Mouse (Mus musculus) left cerebral cortex, postnatal 4 days (tissue): ENCODE measurements around the gene Abhd6. TPM values are rescaled to one million over a fixed set of nuclear protein-coding genes. Genes with fewer than 3 reads are reported as not detected.

Experiments used
- DNase-seq: peaks from one replicate; pipeline ENCODE4 v3.0.0-alpha.2; 2022
- intact Hi-C: fragments of 180-260 bp; cut with DNase I; formaldehyde crosslinking; loops from one replicate; pipeline ENCODE4 v1.15.1; 2025
- total RNA-seq, 2 experiments: library from RNA; stranded (reverse); gene quantifications; 2 replicates each; pipeline ENCODE4 v1.2.3; 2021

Gene Abhd6
- total RNA-seq, 2 experiments from 2014 or later = 25.5 to 27.3 TPM

DNA sequence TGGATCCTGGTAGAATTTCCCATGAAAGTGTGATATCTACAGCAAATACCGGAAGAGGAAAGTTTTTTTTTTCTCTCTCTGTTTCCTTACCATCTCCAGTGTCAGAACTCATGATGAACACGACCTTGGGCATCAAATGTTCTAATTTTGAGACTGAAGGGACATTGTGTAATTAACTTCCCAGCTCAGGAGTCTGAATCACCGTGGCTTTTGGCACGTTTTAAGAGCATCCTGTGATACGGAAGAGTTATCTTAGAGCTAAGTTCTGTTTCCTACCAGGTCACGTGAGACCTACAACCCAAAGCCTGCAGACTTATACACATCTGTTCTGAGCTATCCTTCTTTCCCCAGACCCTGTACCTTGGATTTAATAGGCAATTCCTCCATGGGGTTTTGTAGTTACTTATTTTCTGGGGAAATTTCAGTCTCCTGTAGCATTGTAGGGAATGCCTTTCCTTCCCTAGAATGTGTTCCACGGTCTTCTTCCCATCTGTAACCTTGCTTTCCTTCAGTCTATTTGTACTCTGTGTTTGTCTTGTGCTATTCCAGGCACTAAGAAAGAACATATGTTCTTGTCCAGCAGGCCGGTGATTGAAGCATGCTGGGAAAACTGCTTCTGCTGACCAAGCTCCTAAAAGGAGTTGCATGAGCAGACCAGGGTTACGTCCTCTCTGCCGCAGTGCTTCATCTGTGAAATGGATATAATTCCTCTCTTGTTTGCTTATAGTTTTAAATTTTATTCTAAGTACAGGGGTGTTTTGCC is 24.2 kb downstream of the Abhd6 start:
- no peak for DNase-seq
- intact Hi-C loops = no loop called here

DNA sequence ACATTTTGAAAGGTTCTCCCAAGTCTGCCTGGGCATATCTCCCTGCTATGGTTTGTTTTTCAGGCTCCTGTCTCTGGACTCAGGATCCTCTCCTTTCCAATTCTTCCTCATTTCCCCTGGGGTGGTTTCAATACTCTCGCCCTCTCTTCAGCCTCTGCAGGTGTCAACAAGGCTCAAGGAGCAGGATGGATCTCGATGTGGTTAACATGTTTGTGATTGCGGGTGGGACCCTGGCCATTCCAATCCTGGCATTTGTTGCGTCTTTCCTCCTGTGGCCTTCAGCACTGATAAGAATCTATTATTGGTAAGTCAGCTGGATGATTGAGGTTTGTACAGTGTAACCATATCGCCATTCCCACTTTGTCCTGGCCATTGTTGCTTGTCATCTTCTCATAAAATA is 25.4 kb downstream of the Abhd6 start:
- no peak for DNase-seq
- intact Hi-C loops = no loop called here

DNA sequence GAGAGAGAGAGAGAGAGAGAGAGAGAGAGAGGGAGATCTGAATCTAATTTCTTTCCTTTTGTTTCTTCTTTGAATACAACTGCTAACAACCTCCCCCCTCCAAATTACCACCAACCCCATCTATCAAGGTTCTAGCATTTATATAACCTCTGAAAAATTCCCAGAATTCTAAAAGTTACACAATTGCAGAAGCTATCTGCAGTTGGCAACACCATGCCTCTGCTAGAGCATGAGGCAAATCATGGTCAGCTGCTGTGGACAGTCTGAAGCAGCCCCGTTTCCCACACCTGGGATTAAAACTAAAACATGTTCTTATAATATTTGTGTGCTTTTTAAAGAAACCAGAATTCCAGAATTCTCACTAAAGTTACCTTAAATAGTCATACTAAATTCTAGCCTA is 27.1 kb downstream of the Abhd6 start:
- intact Hi-C loops = no loop called here
- no peak for DNase-seq

DNA sequence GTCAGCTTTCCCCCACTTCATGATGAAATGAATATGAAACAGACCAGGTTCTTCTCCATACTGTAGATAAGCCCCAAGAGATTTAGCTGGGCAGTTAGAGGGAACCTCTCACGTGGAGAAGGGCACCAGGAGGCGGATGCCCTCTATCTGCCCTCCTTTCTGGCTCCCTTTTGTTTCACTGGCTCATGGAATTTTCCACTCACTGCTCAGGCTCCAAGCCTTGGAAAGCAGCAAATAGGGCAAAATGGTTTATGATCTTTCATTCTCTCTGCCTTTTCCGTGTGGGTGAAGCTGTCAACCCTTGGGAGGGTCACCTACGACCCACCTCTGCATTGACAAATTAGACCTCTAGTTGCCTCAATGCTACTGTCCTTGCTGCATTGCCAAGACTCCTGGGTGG is 27.8 kb downstream of the Abhd6 start:
- intact Hi-C loops = no loop called here
- DNase-seq = no peak

DNA sequence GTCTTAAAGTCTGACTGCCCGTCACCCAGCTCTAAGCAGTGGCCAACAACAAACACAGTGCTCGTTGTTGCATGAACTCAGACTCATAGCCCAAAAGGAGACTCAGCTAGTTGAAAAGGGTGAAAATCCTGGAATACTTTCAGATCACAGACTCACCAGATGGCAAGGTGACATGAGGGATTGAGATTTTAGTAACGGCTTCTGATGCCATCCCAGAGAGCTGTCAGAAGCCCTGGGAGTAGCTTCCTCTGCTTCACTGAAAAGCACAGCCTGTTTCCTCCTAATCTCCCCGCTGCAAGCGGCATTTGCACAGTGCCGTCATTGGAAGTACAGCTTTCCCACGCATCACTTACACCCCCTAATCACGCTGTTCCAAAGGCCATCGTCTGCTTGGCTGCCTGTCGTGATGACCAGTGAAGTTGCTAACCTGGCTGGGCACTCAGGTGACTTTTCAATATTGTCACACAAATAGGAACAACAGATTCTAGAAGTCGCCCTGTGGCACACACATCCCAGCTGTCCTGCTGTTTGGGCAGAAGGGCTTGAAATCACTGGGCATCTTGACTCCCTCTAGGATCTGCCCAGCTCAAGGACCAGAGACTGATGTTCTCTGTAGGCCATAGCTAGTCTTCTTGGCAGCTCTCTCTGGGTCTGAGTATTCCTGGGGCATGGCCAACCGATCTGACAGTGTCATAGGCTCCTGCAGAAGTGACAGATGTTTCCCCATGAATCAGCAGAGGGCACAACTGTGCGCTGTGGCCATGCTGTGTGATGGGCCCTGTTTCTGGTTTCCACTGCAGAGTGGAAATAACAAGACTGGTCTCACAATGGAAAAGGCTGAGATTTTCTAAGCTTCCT is 29.6 kb downstream of the Abhd6 start:
- DNase-seq = peak; percentile 51
- intact Hi-C loops = no loop called here

DNA sequence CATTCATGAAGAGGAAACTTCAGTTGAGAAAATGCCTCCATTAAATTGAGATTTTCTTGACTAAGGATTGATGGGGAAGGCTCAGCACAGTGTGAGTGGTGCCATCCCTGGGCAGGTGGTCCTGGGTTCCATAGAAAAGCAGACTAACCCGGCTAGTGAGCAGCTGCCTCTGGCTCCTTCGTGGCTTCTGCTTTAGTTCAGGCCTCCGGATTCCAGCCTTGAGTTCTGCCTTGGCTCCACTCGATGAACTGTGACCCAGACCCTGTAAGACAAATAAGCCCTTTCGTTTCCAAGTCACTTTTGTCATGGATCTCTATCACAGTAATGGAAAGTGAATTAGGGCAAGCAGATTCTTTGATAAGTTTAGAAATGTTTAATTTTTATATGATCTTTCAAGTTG is 31.9 kb downstream of the Abhd6 start:
- DNase-seq = no peak
- intact Hi-C loops = no loop called here

DNA sequence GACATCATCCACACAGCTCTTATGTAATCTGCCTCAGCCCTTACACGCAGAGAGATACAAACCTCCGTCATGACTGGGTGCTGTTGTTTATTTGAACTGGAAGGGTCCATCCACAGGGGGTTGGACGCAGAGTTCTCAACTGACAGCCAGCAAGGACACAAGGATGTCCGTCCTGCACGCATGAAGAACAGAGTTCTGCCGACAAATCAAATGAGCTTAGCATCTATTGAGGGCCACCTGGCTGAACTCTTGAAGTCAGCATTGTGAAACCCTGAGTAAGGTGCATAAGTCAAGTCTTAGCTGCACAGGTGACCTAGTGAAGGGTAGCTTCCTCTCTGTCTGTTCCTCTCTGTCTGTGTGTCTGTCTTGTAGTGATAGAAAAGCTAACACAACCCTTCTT is 33.2 kb downstream of the Abhd6 start:
- no peak for DNase-seq
- intact Hi-C loops = no loop called here

DNA sequence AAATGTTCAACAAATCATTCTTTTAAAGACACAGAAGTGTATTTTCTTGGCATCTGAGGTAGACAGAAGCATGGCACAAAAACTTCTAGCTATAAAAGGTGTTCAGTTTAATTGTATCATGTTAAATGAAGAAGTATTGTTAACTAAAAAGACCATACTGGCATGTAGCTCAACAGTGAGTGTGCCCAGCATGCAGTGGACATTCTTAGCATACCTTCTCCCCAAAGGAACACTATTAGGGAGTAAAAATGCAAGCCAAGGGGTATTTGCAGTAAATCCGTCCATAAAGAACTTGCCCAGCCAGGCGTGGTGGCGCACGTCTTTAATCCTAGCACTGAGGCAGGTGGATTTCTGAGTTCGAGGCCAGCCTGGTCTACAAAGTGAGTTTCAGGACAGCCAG is 33.7 kb downstream of the Abhd6 start:
- DNase-seq = no peak
- intact Hi-C loops = no loop called here

DNA sequence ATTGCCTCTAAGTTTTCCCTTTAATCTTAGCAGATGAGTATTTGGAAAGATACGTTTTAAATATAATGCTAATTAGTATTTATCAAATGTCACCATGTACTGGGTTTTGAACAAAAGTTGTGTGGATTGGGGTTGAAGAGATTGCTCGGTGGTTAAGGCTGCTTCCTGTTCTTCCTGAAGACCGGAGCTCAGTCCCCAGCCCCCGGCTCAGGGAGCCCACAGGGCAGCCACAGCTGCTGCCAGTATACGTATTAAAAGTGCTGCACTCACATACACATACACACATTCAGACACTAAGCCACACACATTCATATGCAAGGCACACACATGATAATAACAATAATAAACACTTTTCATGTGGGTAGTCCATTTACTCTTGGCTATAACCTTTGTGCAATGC is 35.4 kb downstream of the Abhd6 start:
- intact Hi-C loops = no loop called here
- no peak for DNase-seq

DNA sequence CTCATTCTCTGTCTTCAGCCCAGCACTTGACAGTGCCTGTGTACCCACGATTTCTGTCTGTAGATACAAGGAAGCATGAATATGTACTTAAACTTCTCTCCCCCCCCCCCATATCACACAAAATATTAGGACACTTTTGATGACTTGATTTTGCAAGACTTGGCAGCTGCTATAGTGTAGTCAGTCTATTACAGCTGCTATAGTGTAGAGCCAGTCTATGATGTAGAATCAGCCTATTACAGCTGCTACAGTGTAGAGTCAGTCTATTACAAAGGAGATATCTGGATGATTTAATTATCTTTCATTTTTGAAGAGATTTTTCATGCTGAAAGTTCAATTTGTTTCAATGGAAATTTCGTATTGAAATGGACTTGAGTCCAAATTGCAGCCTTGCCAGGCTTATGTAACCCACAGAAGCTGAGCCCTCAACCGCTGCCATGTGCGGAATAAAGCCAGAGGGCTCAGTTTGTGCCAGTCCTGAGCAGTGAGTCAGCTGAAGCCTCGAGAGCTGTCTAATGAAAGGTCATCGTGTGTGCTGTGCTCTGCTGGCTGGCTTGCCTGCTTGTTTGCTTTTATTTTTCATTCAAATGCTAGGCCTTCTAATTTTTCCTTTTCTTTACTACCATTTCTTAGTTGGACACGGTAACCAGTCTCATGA is 36.2 kb downstream of the Abhd6 start:
- intact Hi-C loops = no loop called here
- DNase-seq = peak; percentile 32

DNA sequence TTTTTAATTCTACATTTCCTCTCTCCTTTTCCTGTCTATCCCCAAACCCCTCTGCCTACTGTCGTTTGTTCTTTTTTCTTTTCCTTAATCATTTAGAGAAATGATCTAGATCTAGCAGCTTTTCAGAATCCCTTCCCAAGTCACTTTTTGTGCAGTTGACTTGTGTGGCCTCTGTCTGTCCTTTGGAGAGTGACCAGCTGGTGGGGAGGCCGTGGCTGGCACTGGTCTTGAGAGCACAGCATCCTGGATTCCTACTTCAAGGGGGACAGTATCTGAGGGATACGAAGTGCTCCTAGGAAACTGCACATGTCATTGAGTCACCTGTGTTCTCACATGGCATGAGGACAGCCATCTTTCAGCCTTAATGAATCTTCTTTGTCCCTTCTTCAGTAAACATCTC is 37.5 kb downstream of the Abhd6 start:
- intact Hi-C loops = loop anchor here (5.0 kb wide), 1 partner anchor 38 kb away; the partner anchor contains the start of gene Abhd6
- no peak for DNase-seq

DNA sequence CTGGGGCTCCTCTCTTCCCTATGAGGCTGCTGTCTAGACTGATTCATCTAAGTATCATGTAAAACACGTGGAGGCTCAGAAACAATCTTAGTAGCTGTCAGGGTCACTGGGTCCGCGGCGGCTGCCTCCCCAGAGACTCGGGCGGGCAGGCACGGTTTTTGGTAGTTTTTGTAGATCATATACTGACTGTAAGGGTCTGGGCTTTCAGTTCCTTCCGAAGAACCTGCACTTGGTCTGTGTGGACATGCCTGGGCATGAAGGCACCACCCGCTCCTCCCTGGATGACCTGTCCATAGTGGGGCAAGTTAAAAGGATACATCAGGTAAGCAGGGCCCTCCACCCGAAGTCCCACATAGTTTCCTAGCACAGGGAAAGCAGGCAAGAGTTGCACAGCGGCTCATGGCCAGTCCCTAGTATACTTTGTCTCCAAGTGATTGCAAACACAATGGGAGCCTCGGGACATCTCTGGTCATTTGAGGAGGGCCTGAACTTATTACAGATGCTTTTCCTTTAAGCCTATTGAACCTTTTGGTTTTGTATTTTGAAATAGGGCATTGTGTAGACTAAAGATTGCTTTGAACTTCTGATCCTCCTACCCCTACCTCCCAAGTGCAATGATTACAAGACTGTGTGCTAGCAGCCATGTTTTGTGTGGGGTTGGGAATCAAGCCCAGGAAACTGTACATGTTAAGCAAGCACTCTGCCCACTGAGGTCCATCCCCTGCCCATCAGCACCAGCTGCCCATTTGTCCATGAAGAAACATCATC is 38.4 kb downstream of the Abhd6 start:
- DNase-seq = no peak
- intact Hi-C loops = loop anchor here (5.0 kb wide), 1 partner anchor 39 kb away; the partner anchor contains the start of gene Abhd6

DNA sequence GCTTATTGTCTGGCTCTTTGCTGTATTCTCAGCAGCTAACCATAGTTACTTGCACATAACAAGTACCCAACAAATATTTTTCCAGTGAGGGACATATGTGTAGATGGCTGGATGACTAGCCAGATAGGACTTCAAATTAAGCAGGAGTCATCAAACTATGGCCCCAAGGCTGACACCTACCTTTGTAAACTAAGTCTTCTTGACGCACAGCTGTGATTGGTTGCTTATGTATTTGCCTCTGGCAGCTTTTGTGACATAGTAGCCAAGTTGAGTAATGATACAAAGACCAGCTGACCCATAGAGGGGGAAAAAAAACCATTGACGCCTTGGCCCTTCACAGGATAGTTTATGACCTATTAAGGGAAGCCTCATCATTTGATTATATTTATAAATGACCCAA is 39.4 kb downstream of the Abhd6 start:
- no peak for DNase-seq
- intact Hi-C loops = loop anchor here (5.0 kb wide), 1 partner anchor 40 kb away; the partner anchor contains the start of gene Abhd6

DNA sequence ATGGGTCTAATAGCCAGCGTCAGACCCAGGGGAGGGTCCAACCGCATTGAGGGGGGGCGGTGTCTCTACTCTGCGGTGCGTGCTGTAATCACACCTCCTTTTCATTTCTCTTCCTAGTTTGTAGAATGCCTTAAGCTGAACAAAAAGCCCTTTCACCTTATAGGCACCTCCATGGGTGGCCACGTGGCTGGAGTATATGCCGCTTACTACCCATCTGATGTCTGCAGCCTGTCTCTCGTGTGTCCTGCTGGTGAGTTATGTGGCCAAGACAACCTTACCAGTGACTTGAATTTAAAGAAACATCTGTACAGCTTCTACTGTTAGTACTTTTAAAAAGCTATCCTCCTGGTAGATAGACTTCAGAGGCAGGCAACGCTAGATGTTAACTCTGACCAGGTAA is 39.9 kb downstream of the Abhd6 start:
- no peak for DNase-seq
- intact Hi-C loops = loop anchor here (5.0 kb wide), 1 partner anchor 40 kb away; the partner anchor contains the start of gene Abhd6

DNA sequence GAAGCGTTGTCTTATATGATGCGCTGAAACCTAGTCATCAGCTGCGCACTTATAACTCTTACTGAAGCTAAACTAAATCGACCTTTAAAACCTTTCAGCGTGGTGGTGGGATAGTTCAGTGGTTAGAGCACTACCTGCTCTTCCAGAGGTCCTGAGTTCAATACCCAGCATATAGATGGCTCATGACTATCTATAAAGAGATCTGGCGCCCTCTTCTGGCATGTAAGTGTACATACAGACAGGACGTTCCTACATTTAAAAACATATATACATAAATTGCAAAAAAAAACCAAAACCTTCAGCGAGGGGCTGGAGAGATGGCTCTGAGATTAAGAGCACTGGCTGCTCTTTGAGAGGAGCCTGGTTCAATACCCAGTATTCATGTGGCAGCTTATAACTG is 41.6 kb downstream of the Abhd6 start:
- peak; percentile 11 for DNase-seq
- intact Hi-C loops = loop anchor here (2.0 to 5.0 kb wide), 2 partner anchors 42 to 80 kb away; partner anchors contain the start of gene Abhd6

DNA sequence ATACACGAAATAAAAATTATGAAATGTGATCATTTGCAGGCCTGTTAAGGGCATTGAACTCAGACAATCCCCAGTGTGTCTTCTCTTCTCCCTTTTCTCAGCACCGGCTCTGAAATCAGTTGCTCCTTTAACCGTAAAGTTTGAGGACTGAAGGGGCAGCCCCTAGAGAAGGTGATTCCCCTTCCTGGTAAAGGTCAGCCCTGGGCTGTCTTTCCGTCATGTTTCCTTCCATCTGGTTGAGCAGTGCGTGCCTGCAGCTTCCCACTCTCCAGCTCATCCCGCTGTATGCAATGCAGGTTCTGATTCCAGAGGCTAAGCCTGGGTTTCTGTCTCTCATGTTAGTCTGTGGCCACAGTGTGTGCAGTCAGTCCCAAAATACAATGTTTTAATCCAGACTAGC is 42.1 kb downstream of the Abhd6 start:
- intact Hi-C loops = loop anchor here (2.0 to 5.0 kb wide), 2 partner anchors 42 to 80 kb away; partner anchors contain the start of gene Abhd6
- DNase-seq = no peak

DNA sequence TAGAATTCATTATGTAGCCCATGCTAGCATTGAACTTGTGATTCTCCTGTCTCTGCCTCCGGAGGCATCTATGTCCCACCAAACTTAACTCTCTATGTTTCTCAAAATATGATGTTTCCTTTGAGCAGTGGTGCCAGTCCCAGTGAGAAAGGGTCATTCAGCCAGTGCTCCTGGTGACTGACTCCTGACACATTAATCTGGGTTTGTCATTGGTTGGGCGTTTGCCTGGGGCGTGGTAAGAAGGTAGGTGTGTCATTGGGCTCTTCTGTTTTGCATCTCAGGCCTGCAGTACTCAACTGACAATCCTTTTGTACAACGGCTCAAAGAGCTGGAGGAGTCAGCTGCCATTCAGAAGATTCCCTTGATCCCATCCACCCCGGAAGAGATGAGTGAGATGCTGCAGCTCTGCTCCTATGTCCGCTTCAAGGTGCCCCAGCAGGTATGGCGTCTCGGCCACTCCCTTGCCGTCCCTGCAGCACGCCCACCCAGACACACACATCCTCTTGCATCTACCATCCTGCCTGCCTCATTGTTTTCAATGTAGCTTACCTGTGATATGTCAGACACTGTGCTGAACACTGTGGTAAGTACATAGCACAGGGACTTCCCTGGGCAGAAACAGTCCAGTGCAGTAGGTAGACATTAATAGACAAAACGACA is 42.6 kb downstream of the Abhd6 start:
- DNase-seq = no peak
- intact Hi-C loops = loop anchor here (2.0 kb wide), 1 partner anchor 81 kb away; no protein-coding TSS in a partner anchor

DNA sequence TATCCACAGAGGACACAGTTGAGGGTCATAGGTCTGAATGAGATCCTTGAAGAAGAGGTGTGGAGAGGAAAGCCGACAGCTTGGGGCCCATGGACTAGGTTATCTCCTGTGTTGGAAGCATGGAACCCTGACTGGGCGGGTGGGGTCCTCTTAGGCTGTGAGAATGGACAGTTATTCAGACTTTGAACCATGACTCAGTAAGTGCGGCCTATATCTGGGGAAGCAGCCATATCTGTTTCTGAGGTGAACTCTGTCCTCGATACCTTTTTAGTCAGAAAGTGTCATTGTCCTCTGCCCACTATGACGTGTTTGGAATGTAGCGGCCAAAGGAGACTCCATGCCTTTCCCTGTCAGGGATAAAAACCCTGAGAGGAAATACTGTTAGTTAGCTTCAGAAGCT is 44.1 kb downstream of the Abhd6 start:
- intact Hi-C loops = no loop called here
- no peak for DNase-seq

DNA sequence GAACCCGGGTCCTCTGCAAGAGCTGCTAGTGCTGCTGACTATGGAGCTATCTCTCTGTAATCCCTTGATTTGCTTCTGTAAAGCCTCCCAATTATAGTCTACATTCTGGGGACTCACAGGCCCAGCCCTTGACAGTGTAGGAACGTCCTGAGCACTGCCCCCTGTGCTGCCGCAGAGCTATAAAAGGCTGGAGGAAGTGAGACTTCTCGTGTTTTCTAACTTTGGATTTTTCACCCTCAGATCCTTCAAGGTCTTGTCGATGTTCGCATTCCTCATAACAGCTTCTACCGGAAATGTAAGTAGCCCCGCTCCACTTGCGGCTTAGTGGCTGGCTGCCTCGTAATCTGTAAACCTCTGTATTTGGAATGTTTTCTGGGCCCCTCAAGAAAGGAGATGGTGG is 46.6 kb downstream of the Abhd6 start:
- DNase-seq = no peak
- intact Hi-C loops = no loop called here

DNA sequence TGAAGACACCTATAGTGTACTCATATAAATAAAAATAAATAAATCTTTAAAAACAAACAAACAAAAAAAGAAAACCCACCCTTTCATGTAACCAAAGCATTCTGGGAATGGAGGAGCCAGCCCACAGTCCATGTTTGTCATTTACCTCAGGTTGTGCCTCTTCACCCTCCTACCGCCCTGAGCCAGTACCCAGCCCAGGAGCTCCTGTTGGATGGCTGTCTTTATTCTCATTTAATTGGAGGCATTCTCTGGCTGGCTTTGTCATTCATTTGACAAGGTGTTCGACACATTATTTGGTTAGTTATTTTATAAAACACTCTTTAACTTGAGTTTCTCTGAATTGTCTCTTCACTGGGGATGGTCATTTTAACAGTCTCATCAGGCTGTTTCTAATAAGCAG is 49.2 kb downstream of the Abhd6 start:
- intact Hi-C loops = no loop called here
- DNase-seq = no peak
